8 mouse cellular contexts compared by ENCODE assay signal in the genomic region with DNA sequence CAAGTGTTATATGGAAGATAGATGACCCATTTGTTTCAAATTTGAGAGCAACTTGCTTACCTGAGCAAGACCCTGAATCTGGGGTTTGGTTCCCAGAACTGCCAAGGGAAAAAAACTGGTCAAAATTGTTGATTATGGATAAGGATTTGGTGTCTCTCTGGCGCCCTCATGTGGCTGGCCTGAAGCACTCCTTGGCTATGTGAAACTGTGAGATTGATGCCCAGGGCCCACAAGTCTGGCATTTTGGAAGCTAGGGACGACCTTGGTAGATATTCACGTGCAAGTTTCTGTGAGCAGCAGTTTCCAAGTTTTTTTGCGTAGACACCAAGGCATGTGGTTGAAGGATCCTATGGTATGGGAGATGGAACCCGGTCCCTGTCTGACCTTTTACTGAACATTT. TPM values are rescaled to one million over a fixed set of nuclear protein-coding genes. Genes with fewer than 3 reads are reported as not detected.
DNase-seq lines count a peak whose midpoint lies in the region; ATAC-seq and TF ChIP-seq lines count a peak whose summit lies in the region.

No protein-coding gene starts in this region.

- H3K9me3 ChIP-seq in forebrain, embryonic 10.5 days: no peaks in the 10 kb centered on the region
- H3K9me3 ChIP-seq in forebrain, embryonic 12.5 days: no peaks in the 10 kb centered on the region
- no peaks in the 10 kb centered on the region for H3K9me3 ChIP-seq in hindbrain, embryonic 15.5 days
- H3K9me3 ChIP-seq in megakaryocyte, embryonic 14.5 days: no peaks in the 10 kb centered on the region

- no peak for TF ChIP-seq POLR2A in cerebellum, adult 2 months (IDR thresholded peaks at IDR 0.05; ENCODE audit: borderline replicate concordance, insufficient read depth, low read length)

- no peak overlapping the region for H3K9ac ChIP-seq in forebrain, embryonic 12.5 days
- no peak overlapping the region for H3K9ac ChIP-seq in hindbrain, embryonic 15.5 days

- WGBS in forebrain, embryonic 10.5 days: 8% methylated on average over 5 of the region's 5 CpGs
- WGBS in forebrain, embryonic 12.5 days: 7% methylated on average over 5 of the region's 5 CpGs
- 6% methylated on average over 5 of the region's 5 CpGs for WGBS in cerebellum, adult 2 months
- 9% methylated on average over 5 of the region's 5 CpGs for whole genome bisulfite sequencing in hindbrain, embryonic 15.5 days

- H3K4me2 ChIP-seq in forebrain, embryonic 12.5 days: no peak overlapping the region
- H3K4me2 ChIP-seq in hindbrain, embryonic 15.5 days: peak overlapping the region; percentile 23

- DNase-seq in forebrain, embryonic 10.5 days (ENCODE audit: extremely low spot score, low spot score): peak; percentile 82
- DNase-seq in cerebellum, adult 2 months: peak; percentile 69 to 71
- peak; percentile 91 for DNase-seq in forelimb bud, embryonic 11.5 days (ENCODE audit: low read depth, low spot score)
- DNase-seq in left cerebral cortex, adult 8-10 months (ENCODE audit: low spot score in 2 of 2): peak; percentile 35 to 44
- peak; percentile 82 for DNase-seq in right cerebral cortex, postnatal 4 days

- no peaks in the 10 kb centered on the region for H3K27me3 ChIP-seq in forebrain, embryonic 10.5 days (ENCODE audit: poor library complexity, severe bottlenecking)
- H3K27me3 ChIP-seq in forebrain, embryonic 12.5 days: no peaks in the 10 kb centered on the region
- H3K27me3 ChIP-seq in cerebellum, adult 2 months (ENCODE audit: control insufficient read depth, insufficient read depth, low read length): no peaks in the 10 kb centered on the region
- H3K27me3 ChIP-seq in hindbrain, embryonic 15.5 days: no peaks in the 10 kb centered on the region
- H3K27me3 ChIP-seq in megakaryocyte, embryonic 14.5 days (replicated peaks): no peaks in the 10 kb centered on the region

- H3K36me3 ChIP-seq in forebrain, embryonic 10.5 days (replicated peaks): no peaks in the 10 kb centered on the region
- no peaks in the 10 kb centered on the region for H3K36me3 ChIP-seq in forebrain, embryonic 12.5 days (replicated peaks)
- no peaks in the 10 kb centered on the region for H3K36me3 ChIP-seq in hindbrain, embryonic 15.5 days
- H3K36me3 ChIP-seq in megakaryocyte, embryonic 14.5 days (replicated peaks; ENCODE audit: low read length): no peaks in the 10 kb centered on the region

- ATAC-seq in forebrain, embryonic 12.5 days (ENCODE audit: low FRiP score): no peak
- no peak for ATAC-seq in hindbrain, embryonic 15.5 days (ENCODE audit: low FRiP score, low read depth)

- TF ChIP-seq CTCF in cerebellum, adult 2 months (IDR thresholded peaks at IDR 0.05; ENCODE audit: borderline replicate concordance, insufficient read depth, low read depth, low read length): peak; percentile 85

- H3K4me3 ChIP-seq in forebrain, embryonic 10.5 days: peak overlapping the region; percentile 52
- no peak overlapping the region for H3K4me3 ChIP-seq in forebrain, embryonic 12.5 days (replicated peaks)
- H3K4me3 ChIP-seq in cerebellum, adult 2 months (replicated peaks; ENCODE audit: insufficient read depth, low read depth, low read length): no peak overlapping the region
- no peak overlapping the region for H3K4me3 ChIP-seq in hindbrain, embryonic 15.5 days
- H3K4me3 ChIP-seq in megakaryocyte, embryonic 14.5 days (replicated peaks): peak overlapping the region; percentile 8

- no peak overlapping the region for H3K27ac ChIP-seq in forebrain, embryonic 10.5 days
- H3K27ac ChIP-seq in forebrain, embryonic 12.5 days: no peak overlapping the region
- H3K27ac ChIP-seq in cerebellum, adult 2 months (ENCODE audit: insufficient read depth, low read length): no peak overlapping the region
- no peak overlapping the region for H3K27ac ChIP-seq in hindbrain, embryonic 15.5 days (replicated peaks)

- H3K4me1 ChIP-seq in forebrain, embryonic 10.5 days: peaks cover 46% of the 10 kb centered on the region
- H3K4me1 ChIP-seq in forebrain, embryonic 12.5 days: peaks cover 19% of the 10 kb centered on the region
- no peaks in the 10 kb centered on the region for H3K4me1 ChIP-seq in cerebellum, adult 2 months (ENCODE audit: control insufficient read depth, insufficient read depth, low read length)
- H3K4me1 ChIP-seq in hindbrain, embryonic 15.5 days (replicated peaks): peaks cover 21% of the 10 kb centered on the region
- peaks cover 71% of the 10 kb centered on the region for H3K4me1 ChIP-seq in megakaryocyte, embryonic 14.5 days

RNA-seq across cellular contexts. Expression of a gene that starts 6.2 kb away (rescaled TPM):
- polyA plus RNA-seq in forebrain, embryonic 10.5 days (2016; fragmentation: Nextera tagmentation; extraction: Ambion mirVana): 3.8 and 4.0 TPM in 2 replicates
- 7.2 and 8.7 TPM in 2 replicates for polyA plus RNA-seq in forebrain, embryonic 12.5 days (2016; fragmentation: Nextera tagmentation; extraction: Ambion mirVana)
- 33.0 and 35.8 TPM in 2 replicates for polyA plus RNA-seq in cerebellum, adult 2 months (2012; rRNA removed)
- polyA plus RNA-seq in hindbrain, embryonic 15.5 days (2015; fragmentation: Nextera tagmentation; extraction: Ambion mirVana): 1.7 and 2.7 TPM in 2 replicates
- 100 to 1,000 TPM; 263 to 358 (median 294) TPM for total RNA-seq in left cerebral cortex, adult 8-10 months (2022)
- 443 and 574 TPM in 2 replicates for polyA plus RNA-seq in megakaryocyte, embryonic 14.5 days (2012; ENCODE audit: insufficient read depth, low replicate concordance)

RNA-seq across cellular contexts. Expression of a gene that starts 9.1 kb away (rescaled TPM):
- polyA plus RNA-seq in forebrain, embryonic 10.5 days (2016; fragmentation: Nextera tagmentation; extraction: Ambion mirVana): 6.7 and 9.5 TPM in 2 replicates
- 9.3 and 10.7 TPM in 2 replicates for polyA plus RNA-seq in forebrain, embryonic 12.5 days (2016; fragmentation: Nextera tagmentation; extraction: Ambion mirVana)
- 0.60 and 2.4 TPM in 2 replicates for polyA plus RNA-seq in cerebellum, adult 2 months (2012; rRNA removed)
- polyA plus RNA-seq in hindbrain, embryonic 15.5 days (2015; fragmentation: Nextera tagmentation; extraction: Ambion mirVana): 0.82 and 2.1 TPM in 2 replicates
- total RNA-seq in left cerebral cortex, adult 8-10 months (2022): 10 to 100 TPM in 1 of 4 experiments, 1 to 10 TPM in 2, not detected in 1; 1.7 to 10.6 (median 3.0) TPM
- 37.2 and 163 TPM in 2 replicates for polyA plus RNA-seq in megakaryocyte, embryonic 14.5 days (2012; ENCODE audit: insufficient read depth, low replicate concordance)

RNA-seq across cellular contexts. Expression of a gene that starts 10.6 kb away (rescaled TPM):
- 6.3 and 8.1 TPM in 2 replicates for polyA plus RNA-seq in forebrain, embryonic 10.5 days (2016; fragmentation: Nextera tagmentation; extraction: Ambion mirVana)
- polyA plus RNA-seq in forebrain, embryonic 12.5 days (2016; fragmentation: Nextera tagmentation; extraction: Ambion mirVana): 7.2 and 8.3 TPM in 2 replicates
- 0.29 TPM in 1 of 2 replicates, not detected in the other for polyA plus RNA-seq in cerebellum, adult 2 months (2012; rRNA removed)
- 0.85 and 1.2 TPM in 2 replicates for polyA plus RNA-seq in hindbrain, embryonic 15.5 days (2015; fragmentation: Nextera tagmentation; extraction: Ambion mirVana)
- total RNA-seq in left cerebral cortex, adult 8-10 months (2022): 1 to 10 TPM; 3.7 to 6.0 (median 4.2) TPM
- 5.7 and 16.4 TPM in 2 replicates for polyA plus RNA-seq in megakaryocyte, embryonic 14.5 days (2012; ENCODE audit: insufficient read depth, low replicate concordance)

RNA-seq across cellular contexts. Expression of a gene that starts 18.5 kb away (rescaled TPM):
- 0.74 and 0.79 TPM in 2 replicates for polyA plus RNA-seq in forebrain, embryonic 10.5 days (2016; fragmentation: Nextera tagmentation; extraction: Ambion mirVana)
- 0.87 and 0.95 TPM in 2 replicates for polyA plus RNA-seq in forebrain, embryonic 12.5 days (2016; fragmentation: Nextera tagmentation; extraction: Ambion mirVana)
- polyA plus RNA-seq in cerebellum, adult 2 months (2012; rRNA removed): 0.33 and 0.34 TPM in 2 replicates
- 0.17 and 0.19 TPM in 2 replicates for polyA plus RNA-seq in hindbrain, embryonic 15.5 days (2015; fragmentation: Nextera tagmentation; extraction: Ambion mirVana)
- 1 to 10 TPM in 2 of 4 experiments, under 1 TPM in 2; 0.84 to 1.6 (median 0.98) TPM for total RNA-seq in left cerebral cortex, adult 8-10 months (2022)
- 1.4 and 2.0 TPM in 2 replicates for polyA plus RNA-seq in megakaryocyte, embryonic 14.5 days (2012; ENCODE audit: insufficient read depth, low replicate concordance)

RNA-seq across cellular contexts. Expression of a gene that starts 19.2 kb away (rescaled TPM):
- 1.00 and 1.7 TPM in 2 replicates for polyA plus RNA-seq in forebrain, embryonic 10.5 days (2016; fragmentation: Nextera tagmentation; extraction: Ambion mirVana)
- polyA plus RNA-seq in forebrain, embryonic 12.5 days (2016; fragmentation: Nextera tagmentation; extraction: Ambion mirVana): 0.99 and 1.5 TPM in 2 replicates
- polyA plus RNA-seq in cerebellum, adult 2 months (2012; rRNA removed): 0.32 and 0.33 TPM in 2 replicates
- polyA plus RNA-seq in hindbrain, embryonic 15.5 days (2015; fragmentation: Nextera tagmentation; extraction: Ambion mirVana): 0.21 and 0.62 TPM in 2 replicates
- 10 to 100 TPM; 15.3 to 21.8 (median 16.6) TPM for total RNA-seq in left cerebral cortex, adult 8-10 months (2022)
- 7.0 TPM in 1 of 2 replicates, not detected in the other for polyA plus RNA-seq in megakaryocyte, embryonic 14.5 days (2012; ENCODE audit: insufficient read depth, low replicate concordance)

Comparison
In these comparisons a context has a peak if more than half of its experiments do, and no peak if none do; other contexts are left out.
1. H3K4me3 ChIP-seq: peak in forebrain, embryonic 10.5 days (single experiment) and megakaryocyte, embryonic 14.5 days (single experiment); none in forebrain, embryonic 12.5 days (single experiment), cerebellum, adult 2 months (single experiment) and hindbrain, embryonic 15.5 days (single experiment).
2. DNase-seq: peak in every context shown above with its lines; median percentile 91 in forelimb bud, embryonic 11.5 days; 82 in forebrain, embryonic 10.5 days; 82 in right cerebral cortex, postnatal 4 days; 70 in cerebellum, adult 2 months; 40 in left cerebral cortex, adult 8-10 months.
3. RNA of a gene that starts 6.2 kb away (polyA plus RNA-seq): 443 to 574 TPM in megakaryocyte, embryonic 14.5 days; 33.0 to 35.8 TPM in cerebellum, adult 2 months, 7.2 to 8.7 TPM in forebrain, embryonic 12.5 days, 3.8 to 4.0 TPM in forebrain, embryonic 10.5 days and 1.7 to 2.7 TPM in hindbrain, embryonic 15.5 days; every median in the first group is over 10 times any median in the second.